Mouse (Mus musculus) MEL (cell line): ENCODE measurements around the gene Pkd1l2.

ENCODE experiments used
- BHLHE40 ChIP-seq: IDR thresholded peaks from 2 replicates; pipeline ENCODE4 v1.6.1; 2012; ENCODE audit warnings: low read depth, mild to moderate bottlenecking, inconsistent platforms, low read length, improper control_type of control experiment, borderline replicate concordance
- CTCF ChIP-seq, 3 experiments: IDR thresholded peaks in 2 of 3; conservative IDR thresholded peaks in 1 of 3; 2 replicates each; pipeline ENCODE4 v1.5.1; 2011 to 2012; ENCODE audit warnings: low read length in 3 of 3, low read depth in 2 of 3, mild to moderate bottlenecking in 2 of 3, improper control_type of control experiment in 1 of 3, inconsistent platforms in 1 of 3, mixed read lengths in 1 of 3, moderate library complexity in 1 of 3; ENCODE audit not compliant: control insufficient read depth in 1 of 3, insufficient read depth in 1 of 3, poor library complexity in 1 of 3, severe bottlenecking in 1 of 3
- EP300 ChIP-seq, 2 experiments: IDR thresholded peaks; 2 replicates each; pipeline ENCODE4 v1.6.1; 2011; ENCODE audit warnings: improper control_type of control experiment in 2 of 2, low read length in 2 of 2, low read depth in 1 of 2, mild to moderate bottlenecking in 1 of 2
- GATA1 ChIP-seq: IDR thresholded peaks from 2 replicates; pipeline ENCODE4 v1.6.1; 2011; ENCODE audit warnings: low read depth, low read length, improper control_type of control experiment
- MEF2A ChIP-seq: IDR thresholded peaks from 2 replicates; pipeline ENCODE4 v1.6.1; 2014; ENCODE audit warnings: low read depth, mild to moderate bottlenecking, inconsistent platforms, low read length, improper control_type of control experiment; ENCODE audit not compliant: poor library complexity, insufficient replicate concordance, severe bottlenecking; ENCODE audit errors: extremely low read depth
- MYC ChIP-seq: IDR thresholded peaks from 2 replicates; pipeline ENCODE4 v1.6.1; 2011; ENCODE audit warnings: low read depth, mild to moderate bottlenecking, low read length, improper control_type of control experiment, moderate library complexity
- POLR2AphosphoS2 ChIP-seq: IDR thresholded peaks from 2 replicates; pipeline ENCODE4 v1.6.1; 2011; ENCODE audit warnings: low read length, improper control_type of control experiment
- POLR2AphosphoS5 ChIP-seq: IDR thresholded peaks from 2 replicates; pipeline ENCODE4 v1.6.1; 2012; ENCODE audit warnings: low read depth, borderline replicate concordance, mild to moderate bottlenecking, inconsistent platforms, low read length, moderate library complexity, mixed read lengths
- ZC3H11A ChIP-seq: IDR thresholded peaks from 2 replicates; pipeline ENCODE4 v1.6.1; 2012; ENCODE audit warnings: low read depth, mild to moderate bottlenecking, inconsistent platforms, low read length, improper control_type of control experiment

- TF ChIP-seq MYC (no peak), EP300 (IDR thresholded peaks at IDR 0.05; ENCODE audit: low read depth in 1 of 2, low read length in 2 of 2) (no peak), MEF2A (no peak), CTCF (IDR thresholded peaks at IDR 0.05 in 2 of 3, conservative IDR thresholded peaks at IDR 0.05 in 1 of 3; ENCODE audit: control insufficient read depth in 1 of 3, insufficient read depth in 1 of 3, low read depth in 2 of 3, low read length in 3 of 3, poor library complexity in 1 of 3, severe bottlenecking in 1 of 3) (no peak), ZC3H11A (no peak), POLR2AphosphoS5 (no peak), GATA1 (no peak), POLR2AphosphoS2 (no peak), BHLHE40 (no peak)
These were observed 127.8 kb downstream of the Pkd1l2 start for GRCm38 (mm10) chr8:116954415-116954814.
